Mouse (Mus musculus) midbrain, postnatal 0 days (tissue): ENCODE measurements around the gene Rnf217. TPM values are rescaled to one million over a fixed set of nuclear protein-coding genes. Genes with fewer than 3 reads are reported as not detected.

Experiments used
- ATAC-seq: fragments of 200-750 bp; cut with Nextera tagmentation; 2 replicates; pipeline ENCODE4 v1.8.0; 2017; ENCODE audit warnings: moderate number of reproducible peaks, mild to moderate bottlenecking, moderate TSS enrichment, moderate library complexity; ENCODE audit not compliant: low FRiP score
- DNase-seq: peaks from one replicate; pipeline ENCODE4 v3.0.0-alpha.2; 2015; ENCODE audit warnings: low spot score
- H3K27ac ChIP-seq: fragments of 300-500 bp; sonication (generic); 2 replicates; pipeline ENCODE4 v1.5.1; 2014; ENCODE audit warnings: low read depth, mild to moderate bottlenecking, low read length, mixed read lengths
- H3K27me3 ChIP-seq: fragments of 300-500 bp; sonication (generic); 2 replicates; pipeline ENCODE4 v1.6.1; 2014; ENCODE audit warnings: low read length, control low read depth, mixed read lengths; ENCODE audit not compliant: insufficient read depth
- H3K36me3 ChIP-seq: fragments of 300-500 bp; sonication (generic); 2 replicates; pipeline ENCODE4 v1.6.1; 2014; ENCODE audit warnings: low read length, control low read depth, mixed read lengths; ENCODE audit not compliant: insufficient read depth
- H3K4me1 ChIP-seq: fragments of 300-500 bp; sonication (generic); 2 replicates; pipeline ENCODE4 v1.6.1; 2014; ENCODE audit warnings: mild to moderate bottlenecking, control low read depth, antibody characterized with exemption, low read length, mixed read lengths; ENCODE audit not compliant: insufficient read depth
- H3K4me2 ChIP-seq: fragments of 300-500 bp; sonication (generic); 2 replicates; pipeline ENCODE4 v1.6.1; 2014; ENCODE audit warnings: low read depth, mild to moderate bottlenecking, low read length, mixed read lengths; ENCODE audit not compliant: poor library complexity, severe bottlenecking
- H3K4me3 ChIP-seq: fragments of 300-500 bp; sonication (generic); 2 replicates; pipeline ENCODE4 v1.5.1; 2014; ENCODE audit warnings: low read depth, mild to moderate bottlenecking, low read length, moderate library complexity
- H3K9ac ChIP-seq: fragments of 300-500 bp; sonication (generic); replicated peaks from 2 replicates; pipeline ENCODE4 v1.6.1; 2014; ENCODE audit warnings: mild to moderate bottlenecking, low read length, moderate library complexity, mixed read lengths; ENCODE audit not compliant: poor library complexity, severe bottlenecking
- H3K9me3 ChIP-seq: fragments of 300-500 bp; sonication (generic); 2 replicates; pipeline ENCODE4 v1.6.1; 2016; ENCODE audit warnings: low read length, control low read depth
- CTCF ChIP-seq: IDR thresholded peaks from 2 replicates; pipeline ENCODE4 v1.5.1; 2016; ENCODE audit warnings: antibody characterized with exemption, mild to moderate bottlenecking
- WGBS: fragments of 180-500 bp; shearing (Covaris S2); extraction: QIAGEN DNeasy Blood & Tissue Kit; methylation state at CpG from one replicate; pipeline ENCODE4 v1.1.7; 2014; 5-methylcytosine and 5-hydroxymethylcytosine counted together
- polyA plus RNA-seq: library from polyadenylated mRNA; unstranded; fragments of >200 nt; fragmentation: Nextera tagmentation; extraction: Ambion mirVana; gene quantifications from 2 replicates; pipeline ENCODE4 v1.2.1, GENCODE M21; 2015
- total RNA-seq: library from RNA; depleted of rRNA; stranded (reverse); fragments of >200 nt; gene quantifications from 2 replicates; pipeline ENCODE4 v1.2.3, GENCODE M21; 2014

Rnf217 gene
- total and polyA plus RNA-seq, 2 experiments from 2014 or later = 2.0 to 11.5 TPM

DNA sequence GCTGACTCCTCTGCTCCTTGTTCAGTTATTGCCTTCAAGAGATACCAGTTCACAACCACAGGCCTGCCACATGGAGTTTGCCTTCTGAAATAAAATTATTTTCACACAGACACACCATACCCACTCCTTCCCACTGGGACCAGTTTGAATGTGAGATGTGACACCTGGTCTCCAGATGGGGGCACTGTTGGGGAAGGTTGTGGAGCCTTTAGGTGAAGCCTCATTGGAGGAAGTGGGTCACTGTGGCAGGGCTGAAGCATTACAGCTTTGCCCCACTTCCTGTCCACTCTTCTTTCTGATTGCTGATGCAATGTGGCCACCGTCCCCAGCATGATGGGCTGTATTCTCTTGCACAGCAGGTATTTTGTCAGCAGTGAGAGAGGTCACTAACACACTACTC is 89.6 kb downstream of the Rnf217 start:
- H3K36me3 ChIP-seq = no peaks in the 10 kb centered on the region
- no peaks in the 10 kb centered on the region for H3K27me3 ChIP-seq
- H3K4me2 ChIP-seq = no peak overlapping the region
- ATAC-seq (no peak), DNase-seq (no peak)
- no peak overlapping the region for H3K4me3 ChIP-seq
- H3K9ac ChIP-seq = no peak overlapping the region
- 63% methylated on average over 1 of the region's 1 CpGs for WGBS
- H3K9me3 ChIP-seq = no peaks in the 10 kb centered on the region
- no peak overlapping the region for H3K27ac ChIP-seq
- TF ChIP-seq CTCF = no peak
- H3K4me1 ChIP-seq = no peaks in the 10 kb centered on the region

DNA sequence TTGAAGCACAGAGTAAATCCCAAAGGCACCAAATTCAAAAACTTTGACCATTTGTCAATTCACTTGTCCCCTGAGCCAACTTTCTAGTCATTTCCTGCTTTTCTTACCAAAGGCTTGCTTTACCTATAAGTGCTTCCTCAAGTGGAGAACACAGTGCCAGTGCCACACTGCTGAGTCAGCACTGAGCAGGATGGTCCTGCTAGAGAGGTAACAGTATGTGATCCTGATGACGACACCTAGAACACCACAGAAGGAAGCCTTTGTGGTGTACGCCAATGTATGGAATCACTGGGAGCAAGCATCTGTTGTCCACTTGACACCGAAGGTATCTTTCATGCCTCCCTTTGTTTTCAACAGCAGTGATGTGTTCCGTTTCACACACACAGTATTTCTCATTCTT is 90.8 kb downstream of the Rnf217 start:
- H3K4me3 ChIP-seq = no peak overlapping the region
- 96% methylated on average over 4 of the region's 4 CpGs for WGBS
- ATAC-seq = no peak
- H3K9ac ChIP-seq = no peak overlapping the region
- no peak overlapping the region for H3K27ac ChIP-seq
- no peaks in the 10 kb centered on the region for H3K27me3 ChIP-seq
- no peak for TF ChIP-seq CTCF
- H3K4me1 ChIP-seq = no peaks in the 10 kb centered on the region
- H3K36me3 ChIP-seq = no peaks in the 10 kb centered on the region
- H3K4me2 ChIP-seq = no peak overlapping the region
- DNase-seq = no peak
- no peaks in the 10 kb centered on the region for H3K9me3 ChIP-seq

DNA sequence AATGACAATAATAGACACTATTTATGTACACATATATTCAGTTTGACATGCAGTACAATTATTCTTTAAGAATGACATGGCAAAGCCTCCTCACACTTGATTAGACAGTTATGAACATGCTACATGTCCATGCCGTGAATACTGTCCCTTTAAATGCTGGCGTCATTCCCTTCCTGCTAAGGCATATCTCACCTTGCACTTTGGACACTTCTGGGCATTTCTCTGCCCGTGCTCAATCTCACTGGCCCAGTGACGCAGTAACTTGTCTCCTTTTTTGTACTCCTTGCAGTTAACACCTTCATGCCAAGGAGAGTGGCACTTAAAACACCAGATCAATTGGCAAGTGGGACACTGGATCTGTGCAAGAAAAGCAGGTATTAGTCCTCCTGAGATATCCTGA is 91.8 kb downstream of the Rnf217 start:
- no peak overlapping the region for H3K4me2 ChIP-seq
- H3K9me3 ChIP-seq = no peaks in the 10 kb centered on the region
- no peak overlapping the region for H3K4me3 ChIP-seq
- WGBS = 85% methylated on average over 4 of the region's 4 CpGs
- no peaks in the 10 kb centered on the region for H3K36me3 ChIP-seq
- H3K4me1 ChIP-seq = no peaks in the 10 kb centered on the region
- no peak for TF ChIP-seq CTCF
- H3K27me3 ChIP-seq = no peaks in the 10 kb centered on the region
- no peak for ATAC-seq
- no peak overlapping the region for H3K9ac ChIP-seq
- H3K27ac ChIP-seq = no peak overlapping the region
- DNase-seq = no peak

DNA sequence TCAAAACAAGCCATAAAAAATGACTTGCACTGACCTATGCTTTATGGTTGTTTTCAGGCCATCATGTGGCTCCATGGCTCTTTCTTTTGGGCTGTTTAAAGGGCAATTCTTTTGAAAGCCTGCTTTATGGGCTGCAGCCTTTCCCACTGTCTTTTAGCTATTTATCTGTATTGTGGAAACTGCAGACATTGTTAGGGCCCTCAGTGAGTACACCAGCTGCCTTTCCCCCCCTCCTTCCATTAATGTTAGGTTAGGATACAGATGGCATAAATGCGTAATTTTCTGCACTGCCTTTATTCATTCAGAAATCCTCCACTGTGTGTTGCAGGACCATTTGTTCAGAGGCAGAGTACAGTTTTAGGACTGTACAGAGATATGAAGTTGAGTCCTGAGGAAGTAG is 93.1 kb downstream of the Rnf217 start:
- no peak for TF ChIP-seq CTCF
- Histone ChIP-seq H3K4me1 (no peaks in the 10 kb centered on the region), H3K4me2 (no peak overlapping the region), H3K27me3 (no peaks in the 10 kb centered on the region), H3K36me3 (no peaks in the 10 kb centered on the region), H3K9ac (no peak overlapping the region), H3K27ac (no peak overlapping the region), H3K9me3 (no peaks in the 10 kb centered on the region), H3K4me3 (no peak overlapping the region)
- WGBS = 52% methylated on average over 1 of the region's 1 CpGs
- ATAC-seq = no peak
- no peak for DNase-seq

DNA sequence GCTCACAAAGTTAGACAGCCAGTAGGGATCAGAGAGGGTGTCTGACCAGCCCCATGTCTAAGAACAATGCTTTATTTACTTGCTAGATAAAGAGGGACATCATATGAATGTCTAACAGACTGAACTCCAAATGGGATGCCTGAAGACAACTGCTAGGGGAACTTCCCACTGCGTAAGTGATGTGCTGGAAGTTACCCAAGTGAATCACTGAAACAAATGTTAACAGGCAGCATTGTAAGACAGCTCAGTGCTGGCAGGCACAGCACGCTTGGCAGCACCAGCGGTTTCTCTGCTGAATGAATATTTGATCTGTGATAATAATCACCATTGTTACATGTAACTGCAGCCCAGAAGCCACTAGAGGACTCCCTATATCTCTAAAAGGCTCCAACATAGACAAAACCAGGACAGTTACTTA is 104.8 kb downstream of the Rnf217 start:
- H3K36me3 ChIP-seq = no peaks in the 10 kb centered on the region
- H3K4me3 ChIP-seq = no peak overlapping the region
- no peaks in the 10 kb centered on the region for H3K27me3 ChIP-seq
- no peaks in the 10 kb centered on the region; the same call in 1 of the 2 replicates for H3K4me1 ChIP-seq
- DNase-seq (peak; percentile 89), ATAC-seq (peak; percentile 52)
- 44% methylated on average over 3 of the region's 3 CpGs for WGBS
- peak; percentile 57 for TF ChIP-seq CTCF
- H3K9ac ChIP-seq = no peak overlapping the region
- no peak overlapping the region for H3K4me2 ChIP-seq
- H3K27ac ChIP-seq = no peak overlapping the region
- H3K9me3 ChIP-seq = no peaks in the 10 kb centered on the region

DNA sequence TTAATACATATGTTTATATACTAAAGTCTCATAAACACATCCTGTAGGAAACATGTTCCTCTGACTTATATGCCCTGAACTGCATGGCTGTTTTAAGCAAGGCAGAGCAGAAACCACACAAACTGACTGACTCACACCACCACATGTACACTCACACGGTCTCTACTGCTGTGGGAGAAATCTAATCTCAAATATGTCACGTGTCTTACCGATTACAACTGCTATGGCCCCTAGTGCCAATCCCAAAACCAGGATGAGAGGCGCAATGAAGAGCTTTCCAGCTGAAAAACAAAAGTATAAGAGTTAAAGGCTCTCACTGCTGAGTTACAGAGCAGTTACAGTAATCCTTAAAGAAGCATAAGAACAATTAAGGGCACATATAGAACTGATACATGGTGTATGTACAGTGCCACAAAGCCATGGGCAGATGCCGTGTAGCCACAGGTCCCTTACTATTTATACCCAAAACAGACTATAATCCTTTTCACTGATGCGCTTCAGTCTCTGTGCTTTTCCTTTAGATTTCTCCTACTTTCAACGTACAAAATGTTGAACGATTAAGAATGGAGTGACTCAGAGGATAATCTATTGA is 105.3 kb downstream of the Rnf217 start:
- no peak overlapping the region for H3K9ac ChIP-seq
- H3K9me3 ChIP-seq = no peaks in the 10 kb centered on the region
- no peak for TF ChIP-seq CTCF
- no peaks in the 10 kb centered on the region for H3K27me3 ChIP-seq
- no peaks in the 10 kb centered on the region; the same call in 1 of the 2 replicates for H3K4me1 ChIP-seq
- WGBS = 79% methylated on average over 8 of the region's 8 CpGs
- ATAC-seq (no peak), DNase-seq (no peak)
- no peak overlapping the region for H3K4me3 ChIP-seq
- H3K27ac ChIP-seq = no peak overlapping the region
- no peak overlapping the region for H3K4me2 ChIP-seq
- H3K36me3 ChIP-seq = no peaks in the 10 kb centered on the region
